Mouse (Mus musculus): Measurements from ENCODE around the gene Runx2. TPM values are rescaled to one million over a fixed set of nuclear protein-coding genes. Genes with fewer than 3 reads are reported as not detected.

Runx2 gene
- polyA plus RNA-seq, 1 experiment: 2.1 TPM

DNA sequence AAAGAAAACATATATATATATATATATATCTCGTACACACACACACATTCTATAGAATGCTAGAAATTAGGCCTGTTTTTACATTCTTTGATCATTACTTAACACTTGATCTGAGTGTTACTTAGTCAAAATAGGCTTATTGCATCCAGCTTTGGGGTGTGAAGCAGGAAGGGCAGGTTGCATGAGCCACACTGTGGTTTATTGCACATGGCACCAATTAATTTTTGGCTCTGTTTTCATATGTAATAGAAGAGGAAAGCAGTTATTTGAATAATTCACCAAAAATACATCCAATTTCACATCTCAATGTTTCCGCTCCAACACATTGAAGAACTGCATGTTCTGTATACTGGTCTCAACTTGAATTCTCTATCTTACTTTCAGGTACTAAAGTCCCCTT, 42.0 kb downstream of the Runx2 start:
- Histone ChIP-seq H3K27me3 (replicated peaks) (no peaks in the 10 kb centered on the region), H3K4me3 (replicated peaks) (no peak overlapping the region), H3K9me3 (peaks cover 5% of the 10 kb centered on the region; the same call in 1 of the 2 replicates), H3K4me1 (peaks cover 2% of the 10 kb centered on the region), H3K36me3 (replicated peaks; ENCODE audit: low read length) (no peaks in the 10 kb centered on the region)
- no peak for TF ChIP-seq GATA1 (IDR thresholded peaks at IDR 0.05; ENCODE audit: borderline replicate concordance, low read length)
- TF ChIP-seq FLI1 (IDR thresholded peaks at IDR 0.05; ENCODE audit: low read length): no peak

DNA sequence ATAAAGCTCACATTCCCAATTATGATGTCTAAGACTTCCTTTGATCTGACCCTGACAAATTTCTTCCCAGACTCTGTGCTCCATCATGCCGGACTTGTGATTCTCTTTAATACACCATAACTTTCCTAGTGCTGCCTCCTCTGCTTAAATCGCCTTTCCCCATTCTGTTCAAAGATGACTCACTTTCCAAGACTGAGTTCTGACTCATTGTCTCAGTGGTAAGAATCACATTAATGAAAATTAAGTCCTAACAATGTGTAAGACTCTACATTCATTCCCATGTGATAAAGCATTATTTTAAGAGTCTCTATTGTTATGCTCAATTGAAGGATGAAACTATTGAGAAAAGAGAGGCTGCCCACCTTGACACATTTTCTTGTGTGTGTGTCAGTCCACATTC, 43.7 kb downstream of the Runx2 start:
- Histone ChIP-seq H3K27me3 (replicated peaks) (no peaks in the 10 kb centered on the region), H3K36me3 (replicated peaks; ENCODE audit: low read length) (no peaks in the 10 kb centered on the region), H3K9me3 (peaks cover 5% of the 10 kb centered on the region; the same call in 1 of the 2 replicates), H3K4me3 (replicated peaks) (no peak overlapping the region), H3K4me1 (no peaks in the 10 kb centered on the region)
- TF ChIP-seq FLI1 (IDR thresholded peaks at IDR 0.05; ENCODE audit: low read length): no peak

DNA sequence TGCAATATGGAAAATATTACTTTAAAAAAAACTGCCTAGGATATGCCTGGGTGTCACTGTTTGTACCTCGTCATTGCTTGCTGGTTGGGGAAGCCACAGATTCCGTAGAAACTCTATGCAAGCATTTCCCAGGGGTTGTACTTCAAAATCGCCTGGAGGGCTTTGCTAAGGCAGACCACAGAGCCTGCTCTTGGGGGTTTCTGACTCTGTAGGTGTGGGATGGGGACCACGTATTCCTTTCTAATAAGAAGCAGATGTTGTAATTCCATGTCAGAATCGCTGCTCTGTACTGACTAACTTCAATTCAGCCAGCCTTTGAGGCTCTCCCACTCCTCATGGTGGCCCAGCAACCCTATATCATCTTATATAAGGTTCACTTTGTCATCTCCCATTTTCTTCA, 46.1 kb downstream of the Runx2 start:
- H3K9me3 ChIP-seq: peaks cover 5% of the 10 kb centered on the region; the same call in 1 of the 2 replicates
- H3K4me3 ChIP-seq (replicated peaks): no peak overlapping the region
- TF ChIP-seq FLI1 (IDR thresholded peaks at IDR 0.05; ENCODE audit: low read length) (no peak), GATA1 (IDR thresholded peaks at IDR 0.05; ENCODE audit: borderline replicate concordance, low read length) (no peak)
- H3K4me1 ChIP-seq: no peaks in the 10 kb centered on the region
- H3K36me3 ChIP-seq (replicated peaks; ENCODE audit: low read length): no peaks in the 10 kb centered on the region
- H3K27me3 ChIP-seq (replicated peaks): no peaks in the 10 kb centered on the region

DNA sequence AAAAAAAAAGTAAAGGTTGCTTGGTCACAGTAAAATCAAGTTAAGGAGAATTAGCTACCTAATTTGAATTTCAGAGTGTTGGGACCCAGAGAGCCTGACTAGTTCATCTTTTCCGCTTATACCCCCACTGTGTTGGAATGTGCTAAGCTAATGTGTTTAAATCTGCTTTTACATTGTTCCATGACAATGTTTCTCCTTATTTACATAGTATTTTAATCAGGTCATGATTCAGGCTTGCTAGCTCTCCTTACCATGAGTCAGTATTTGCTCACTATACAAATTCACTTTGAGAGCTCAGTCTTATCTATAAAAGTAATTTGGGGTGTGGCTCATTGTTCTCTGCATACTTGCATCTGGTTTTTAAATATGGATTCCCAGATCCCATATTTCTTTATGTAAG, 47.2 kb downstream of the Runx2 start:
- Histone ChIP-seq H3K4me1 (no peaks in the 10 kb centered on the region), H3K4me3 (replicated peaks) (no peak overlapping the region), H3K36me3 (replicated peaks; ENCODE audit: low read length) (no peaks in the 10 kb centered on the region), H3K9me3 (peaks cover 5% of the 10 kb centered on the region; the same call in 1 of the 2 replicates), H3K27me3 (replicated peaks) (no peaks in the 10 kb centered on the region)
- TF ChIP-seq GATA1 (IDR thresholded peaks at IDR 0.05; ENCODE audit: borderline replicate concordance, low read length) (no peak), FLI1 (IDR thresholded peaks at IDR 0.05; ENCODE audit: low read length) (no peak)

DNA sequence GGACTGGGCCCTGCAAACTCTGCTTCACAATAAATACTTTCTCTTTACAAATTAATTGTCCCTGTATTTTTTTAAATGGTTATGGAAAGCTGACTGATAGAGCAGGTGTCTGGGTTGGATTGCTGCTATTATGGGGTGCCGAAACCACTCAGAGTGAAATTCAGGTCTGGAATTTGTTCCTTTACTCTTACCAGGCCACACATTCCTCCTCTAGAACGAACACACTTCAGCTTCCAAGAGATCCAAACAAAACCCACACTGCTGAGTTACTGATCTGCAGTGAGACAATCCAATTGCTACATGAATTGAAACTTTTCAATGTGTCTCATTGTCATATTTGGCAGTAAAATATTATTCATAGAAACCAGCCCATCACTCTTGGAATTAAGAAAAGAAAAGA, 47.6 kb downstream of the Runx2 start:
- Histone ChIP-seq H3K27me3 (replicated peaks) (no peaks in the 10 kb centered on the region), H3K36me3 (replicated peaks; ENCODE audit: low read length) (no peaks in the 10 kb centered on the region), H3K4me1 (no peaks in the 10 kb centered on the region), H3K9me3 (peaks cover 5% of the 10 kb centered on the region; the same call in 1 of the 2 replicates), H3K4me3 (replicated peaks) (no peak overlapping the region)
- TF ChIP-seq GATA1 (IDR thresholded peaks at IDR 0.05; ENCODE audit: borderline replicate concordance, low read length): no peak
- no peak for TF ChIP-seq FLI1 (IDR thresholded peaks at IDR 0.05; ENCODE audit: low read length)

DNA sequence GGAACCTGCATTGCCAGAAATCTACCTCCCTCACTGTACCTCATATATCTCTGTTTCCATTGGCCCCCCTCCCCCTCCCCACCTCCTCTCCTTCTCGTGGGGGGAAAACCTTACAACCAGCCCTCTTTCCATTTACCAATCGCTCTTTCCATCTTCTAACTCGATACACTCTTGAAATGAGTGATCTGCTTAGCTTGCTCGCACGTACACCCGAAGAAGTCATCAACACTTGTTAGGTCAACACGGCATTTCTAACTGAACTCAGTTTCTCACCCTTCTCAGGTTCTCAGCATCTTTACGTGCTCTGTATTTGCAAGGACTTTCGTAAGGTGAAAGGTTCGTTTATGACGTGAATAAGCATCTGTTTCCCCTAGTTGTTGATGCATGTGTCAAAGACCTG, 48.3 kb downstream of the Runx2 start:
- Histone ChIP-seq H3K4me1 (no peaks in the 10 kb centered on the region), H3K36me3 (replicated peaks; ENCODE audit: low read length) (no peaks in the 10 kb centered on the region), H3K4me3 (replicated peaks) (no peak overlapping the region), H3K27me3 (replicated peaks) (no peaks in the 10 kb centered on the region), H3K9me3 (peaks cover 5% of the 10 kb centered on the region; the same call in 1 of the 2 replicates)
- no peak for TF ChIP-seq GATA1 (IDR thresholded peaks at IDR 0.05; ENCODE audit: borderline replicate concordance, low read length)
- no peak for TF ChIP-seq FLI1 (IDR thresholded peaks at IDR 0.05; ENCODE audit: low read length)

DNA sequence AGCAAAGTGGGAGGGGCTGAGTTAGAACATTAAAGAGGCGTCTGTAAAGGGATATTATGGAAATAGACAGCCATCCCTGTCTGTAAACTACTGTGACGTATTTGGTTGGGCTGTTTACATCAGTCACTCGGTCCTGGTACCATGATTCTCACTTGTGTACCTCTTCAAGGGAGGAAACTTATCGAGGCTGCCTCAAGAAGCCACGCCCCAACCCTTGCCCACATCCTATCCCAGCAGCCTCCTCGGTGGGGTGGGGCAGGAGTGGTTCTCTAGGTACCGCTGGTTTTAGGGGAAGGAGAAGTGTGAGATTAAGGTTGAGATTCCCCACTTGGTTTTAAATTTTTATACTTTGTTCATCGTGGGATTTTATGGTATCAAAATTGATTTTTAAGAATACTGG, 69.2 kb downstream of the Runx2 start:
- H3K27me3 ChIP-seq (replicated peaks): peaks cover 8% of the 10 kb centered on the region
- H3K9me3 ChIP-seq: no peaks in the 10 kb centered on the region
- TF ChIP-seq GATA1 (IDR thresholded peaks at IDR 0.05; ENCODE audit: borderline replicate concordance, low read length): no peak
- TF ChIP-seq FLI1 (IDR thresholded peaks at IDR 0.05; ENCODE audit: low read length): no peak
- peaks cover 3% of the 10 kb centered on the region; the same call in 1 of the 2 replicates for H3K4me1 ChIP-seq
- H3K4me3 ChIP-seq (replicated peaks): no peak overlapping the region
- no peaks in the 10 kb centered on the region for H3K36me3 ChIP-seq (replicated peaks; ENCODE audit: low read length)

DNA sequence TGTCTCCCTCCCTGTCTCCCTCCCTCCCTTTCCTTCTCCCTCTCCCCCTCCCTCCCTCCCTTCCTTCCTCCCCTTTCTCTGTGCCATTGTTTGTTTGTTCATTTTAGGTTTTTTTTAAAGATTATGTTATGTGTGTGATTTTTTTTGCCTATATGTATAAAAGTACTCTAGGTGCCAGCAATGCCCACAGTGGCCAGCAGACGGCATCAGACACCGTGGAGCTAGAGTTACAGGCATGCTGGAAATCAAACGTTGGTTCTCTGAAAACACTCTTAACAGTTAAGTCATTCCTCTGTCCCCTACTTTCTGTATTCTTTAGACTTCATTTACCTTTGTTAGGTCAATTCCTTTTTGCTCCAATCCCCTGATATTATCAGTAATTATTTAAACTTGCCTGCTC, 70.8 kb downstream of the Runx2 start:
- no peak overlapping the region for H3K4me3 ChIP-seq (replicated peaks)
- H3K36me3 ChIP-seq (replicated peaks; ENCODE audit: low read length): no peaks in the 10 kb centered on the region
- no peaks in the 10 kb centered on the region for H3K9me3 ChIP-seq
- no peaks in the 10 kb centered on the region for H3K4me1 ChIP-seq
- H3K27me3 ChIP-seq (replicated peaks): peaks cover 15% of the 10 kb centered on the region
- TF ChIP-seq GATA1 (IDR thresholded peaks at IDR 0.05; ENCODE audit: borderline replicate concordance, low read length): no peak
- TF ChIP-seq FLI1 (IDR thresholded peaks at IDR 0.05; ENCODE audit: low read length): no peak

DNA sequence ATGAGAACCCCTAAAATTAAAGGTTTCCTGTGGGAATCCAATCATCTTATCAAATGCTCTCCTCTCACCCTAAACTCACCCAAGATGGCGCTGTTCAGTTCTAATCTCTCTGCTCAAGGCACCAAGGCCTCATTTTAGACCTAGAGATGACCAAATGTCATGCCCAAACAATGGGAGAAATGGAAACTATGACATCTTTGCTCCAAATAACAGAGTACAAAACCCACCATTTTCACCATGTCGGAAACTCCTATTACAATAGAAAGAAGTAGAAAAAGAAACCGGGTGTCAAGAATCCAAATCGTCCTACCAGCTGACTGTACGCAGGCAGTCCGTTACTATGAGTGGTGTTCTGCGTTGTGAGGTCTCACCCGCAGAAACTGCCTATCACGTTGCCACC, 72.4 kb downstream of the Runx2 start:
- no peaks in the 10 kb centered on the region for H3K9me3 ChIP-seq
- peaks cover 14% of the 10 kb centered on the region for H3K4me1 ChIP-seq
- TF ChIP-seq GATA1 (IDR thresholded peaks at IDR 0.05; ENCODE audit: borderline replicate concordance, low read length): no peak
- no peak for TF ChIP-seq FLI1 (IDR thresholded peaks at IDR 0.05; ENCODE audit: low read length)
- H3K36me3 ChIP-seq (replicated peaks; ENCODE audit: low read length): no peaks in the 10 kb centered on the region
- no peak overlapping the region for H3K4me3 ChIP-seq (replicated peaks)
- peaks cover 30% of the 10 kb centered on the region for H3K27me3 ChIP-seq (replicated peaks)

DNA sequence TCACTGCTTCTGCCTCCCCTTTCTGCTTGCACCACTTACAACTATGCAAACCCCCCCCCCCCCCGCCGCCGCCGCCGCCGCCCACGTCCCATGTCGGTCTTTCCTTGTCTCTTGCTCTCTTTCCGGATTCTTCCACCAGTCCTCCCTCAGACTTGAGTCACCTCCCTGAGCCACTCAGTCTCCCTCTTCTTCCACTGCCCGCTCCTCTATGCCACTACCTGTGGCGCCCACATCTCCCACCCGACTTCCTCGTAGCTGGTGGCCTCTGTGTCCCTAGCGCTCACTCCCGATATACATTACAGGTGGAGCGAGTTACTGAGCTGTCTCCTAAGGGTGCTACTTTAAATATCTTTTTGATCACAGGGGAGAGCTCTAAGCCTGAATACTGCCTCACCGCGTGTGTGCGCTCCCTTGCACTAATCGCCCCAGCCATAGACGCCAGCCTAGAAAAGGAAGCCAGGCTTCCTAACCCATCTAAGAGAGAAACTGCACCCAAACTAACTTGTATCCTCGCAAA, 76.4 kb downstream of the Runx2 start:
- no peak for TF ChIP-seq FLI1 (IDR thresholded peaks at IDR 0.05; ENCODE audit: low read length)
- no peak for TF ChIP-seq GATA1 (IDR thresholded peaks at IDR 0.05; ENCODE audit: borderline replicate concordance, low read length)
- Histone ChIP-seq H3K27me3 (replicated peaks) (peaks cover 63% of the 10 kb centered on the region), H3K4me3 (replicated peaks) (peak overlapping the region; percentile 90)

More for the DNA sequence above, 76.4 kb downstream of the Runx2 start:
- Histone ChIP-seq H3K36me3 (replicated peaks; ENCODE audit: low read length) (no peaks in the 10 kb centered on the region), H3K4me1 (peaks cover 39% of the 10 kb centered on the region), H3K9me3 (no peaks in the 10 kb centered on the region)
